Mouse (Mus musculus) liver, embryonic 11.5 days (tissue): ENCODE data around the gene Gm17606. TPM values are rescaled to one million over a fixed set of nuclear protein-coding genes. Genes with fewer than 3 reads are reported as not detected.

ENCODE experiments used
- ATAC-seq: fragments of 200-750 bp; cut with Nextera tagmentation; replicated peaks from 2 replicates; pipeline ENCODE4 v1.8.0; 2017; ENCODE audit warnings: moderate number of reproducible peaks, mild to moderate bottlenecking, moderate TSS enrichment, moderate library complexity; ENCODE audit not compliant: low FRiP score
- DNase-seq: peaks from one replicate; pipeline ENCODE4 v3.0.0-alpha.2; 2017; ENCODE audit warnings: low spot score
- H3K27ac ChIP-seq: fragments of 300-500 bp; sonication (generic); 2 replicates; pipeline ENCODE4 v1.5.1; 2014; ENCODE audit warnings: mild to moderate bottlenecking, low read depth, low read length, control low read depth
- H3K27me3 ChIP-seq: fragments of 300-500 bp; sonication (generic); replicated peaks from 2 replicates; pipeline ENCODE4 v1.6.1; 2014; ENCODE audit warnings: low read length, mixed read lengths; ENCODE audit not compliant: control insufficient read depth, insufficient read depth
- H3K36me3 ChIP-seq: fragments of 300-500 bp; sonication (generic); 2 replicates; pipeline ENCODE4 v1.6.1; 2014; ENCODE audit warnings: mild to moderate bottlenecking, low read length, moderate library complexity, mixed read lengths; ENCODE audit not compliant: control insufficient read depth, insufficient read depth
- H3K4me1 ChIP-seq: fragments of 300-500 bp; sonication (generic); replicated peaks from 2 replicates; pipeline ENCODE4 v1.6.1; 2014; ENCODE audit warnings: low read length, mixed read lengths; ENCODE audit not compliant: control insufficient read depth, insufficient read depth
- H3K4me2 ChIP-seq: fragments of 300-500 bp; sonication (generic); 2 replicates; pipeline ENCODE4 v1.6.1; 2014; ENCODE audit warnings: mild to moderate bottlenecking, control low read depth, moderate library complexity
- H3K4me3 ChIP-seq: fragments of 300-500 bp; sonication (generic); 2 replicates; pipeline ENCODE4 v1.5.1; 2014; ENCODE audit warnings: low read depth, low read length, control low read depth
- H3K9ac ChIP-seq: fragments of 300-500 bp; sonication (generic); 2 replicates; pipeline ENCODE4 v1.6.1; 2014; ENCODE audit warnings: low read depth, low read length, control low read depth
- H3K9me3 ChIP-seq: fragments of 300-500 bp; sonication (generic); 2 replicates; pipeline ENCODE4 v1.6.1; 2016; ENCODE audit warnings: low read length, inconsistent platforms, mixed read lengths; ENCODE audit not compliant: control insufficient read depth
- WGBS: fragments of 180-500 bp; shearing (Covaris S2); extraction: QIAGEN DNeasy Blood & Tissue Kit; methylation state at CpG from one replicate; pipeline ENCODE4 v1.1.7; 2014; 5-methylcytosine and 5-hydroxymethylcytosine counted together
- polyA plus RNA-seq: library from polyadenylated mRNA; unstranded; fragments of >200 nt; fragmentation: Nextera tagmentation; extraction: Ambion mirVana; gene quantifications from 2 replicates; pipeline ENCODE4 v1.2.1, GENCODE M21; 2014

The Gm17606 gene
- polyA plus RNA-seq, 1 experiment from 2014 or later: not detected

DNA sequence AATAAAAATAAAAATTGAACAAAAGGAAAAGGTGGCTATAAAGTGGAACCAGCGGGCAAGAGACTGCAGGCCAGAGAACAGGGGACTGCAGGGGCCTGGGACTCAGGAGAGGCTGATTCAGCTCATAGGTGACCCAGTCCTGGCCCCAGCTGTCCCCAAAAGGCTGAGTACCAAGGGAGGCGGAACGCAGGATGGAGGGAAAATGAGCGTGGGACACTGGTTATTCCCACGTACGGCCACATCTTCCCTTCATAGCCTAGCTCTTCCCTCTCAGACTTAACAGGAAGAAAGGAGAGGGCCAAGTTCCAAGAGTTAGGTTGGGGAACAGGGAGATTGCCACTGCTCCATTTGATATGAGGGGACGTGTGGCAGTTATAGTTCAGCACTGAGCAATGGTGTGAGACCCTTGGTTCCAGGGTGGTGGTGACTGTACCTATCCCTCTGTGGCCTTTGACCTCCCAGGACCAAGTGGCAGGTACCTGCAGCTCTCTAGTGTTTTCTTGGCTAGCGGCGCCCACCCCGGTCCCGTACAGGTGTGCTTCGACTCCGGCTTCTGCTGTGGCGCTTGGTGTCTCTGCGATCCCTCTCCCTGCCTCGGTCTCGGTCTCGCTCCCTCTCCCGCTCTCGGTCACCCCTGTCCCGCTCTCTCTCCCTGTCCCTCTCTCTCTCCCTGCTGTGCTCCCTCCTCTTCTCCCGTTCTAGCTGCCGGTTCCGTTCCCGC, 1.6 kb downstream of the Gm17606 start:
- H3K27ac ChIP-seq: no peak overlapping the region
- 0 out of 2 replicates have a peak, but pooled peaks cover 9% of the 10 kb centered on the region for H3K4me1 ChIP-seq
- peaks cover 45% of the 10 kb centered on the region for H3K36me3 ChIP-seq
- no peak overlapping the region for H3K4me3 ChIP-seq
- ATAC-seq: no peak
- no peak overlapping the region for H3K9ac ChIP-seq
- H3K9me3 ChIP-seq: no peaks in the 10 kb centered on the region
- H3K27me3 ChIP-seq: 0 out of 2 replicates have a peak, but pooled peaks cover 3% of the 10 kb centered on the region
- no peak overlapping the region for H3K4me2 ChIP-seq
- DNase-seq: peak; percentile 47
- WGBS: 85% methylated on average over 25 of the region's 25 CpGs

DNA sequence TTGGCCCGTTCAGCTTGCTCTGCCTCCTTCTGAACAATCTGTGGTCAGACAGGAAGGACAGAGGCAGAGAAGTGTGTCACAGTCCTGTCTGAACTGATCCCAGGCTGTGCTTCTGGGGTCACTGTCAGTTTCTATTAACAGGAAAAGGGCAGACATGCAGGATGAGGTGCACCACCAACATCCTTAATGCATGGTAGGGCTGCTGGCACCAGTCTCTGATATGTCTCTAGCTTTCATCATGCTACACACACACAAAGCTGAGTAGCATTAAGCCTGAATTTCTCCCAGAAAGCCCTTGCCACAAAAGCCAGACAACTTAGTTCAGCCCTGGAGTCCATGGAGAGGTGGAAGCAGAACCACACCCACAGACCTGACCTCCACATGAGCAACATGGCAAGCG, 2.3 kb downstream of the Gm17606 start:
- 91% methylated on average over 2 of the region's 2 CpGs for WGBS
- Histone ChIP-seq H3K9me3 (no peaks in the 10 kb centered on the region), H3K36me3 (peaks cover 51% of the 10 kb centered on the region)

DNA sequence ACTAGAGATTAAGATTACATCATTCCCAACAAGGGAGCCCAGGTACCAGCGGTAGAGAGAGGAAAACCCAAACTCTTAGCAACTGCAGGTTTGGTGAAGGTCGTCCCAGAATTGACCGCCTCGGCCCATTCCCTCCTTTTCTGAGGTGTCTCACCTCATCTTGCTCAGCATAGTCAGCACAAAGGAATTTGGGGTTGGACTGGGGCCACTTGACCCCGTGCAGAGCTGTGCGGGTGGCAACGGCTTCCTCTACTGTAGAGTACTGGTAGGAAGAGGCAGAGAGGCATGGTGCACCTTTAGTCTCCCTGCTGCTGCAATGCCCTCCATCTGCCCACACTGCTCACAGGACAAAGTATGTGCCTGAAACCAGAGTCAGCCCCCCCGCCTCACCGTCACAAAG, 3.5 kb downstream of the Gm17606 start:
- Histone ChIP-seq H3K9me3 (no peaks in the 10 kb centered on the region), H3K27me3 (0 out of 2 replicates have a peak, but pooled peaks cover 3% of the 10 kb centered on the region), H3K4me2 (no peak overlapping the region), H3K9ac (no peak overlapping the region), H3K27ac (no peak overlapping the region), H3K4me1 (0 out of 2 replicates have a peak, but pooled peaks cover 9% of the 10 kb centered on the region), H3K4me3 (no peak overlapping the region), H3K36me3 (peaks cover 60% of the 10 kb centered on the region)
- ATAC-seq: no peak
- whole genome bisulfite sequencing: 92% methylated on average over 9 of the region's 9 CpGs
- DNase-seq: no peak

More for the DNA sequence above, 2.3 kb downstream of the Gm17606 start:
- Histone ChIP-seq H3K27ac (no peak overlapping the region), H3K27me3 (0 out of 2 replicates have a peak, but pooled peaks cover 3% of the 10 kb centered on the region), H3K9ac (no peak overlapping the region), H3K4me3 (no peak overlapping the region), H3K4me2 (no peak overlapping the region), H3K4me1 (0 out of 2 replicates have a peak, but pooled peaks cover 9% of the 10 kb centered on the region)
- ATAC-seq: no peak
- DNase-seq: no peak

DNA sequence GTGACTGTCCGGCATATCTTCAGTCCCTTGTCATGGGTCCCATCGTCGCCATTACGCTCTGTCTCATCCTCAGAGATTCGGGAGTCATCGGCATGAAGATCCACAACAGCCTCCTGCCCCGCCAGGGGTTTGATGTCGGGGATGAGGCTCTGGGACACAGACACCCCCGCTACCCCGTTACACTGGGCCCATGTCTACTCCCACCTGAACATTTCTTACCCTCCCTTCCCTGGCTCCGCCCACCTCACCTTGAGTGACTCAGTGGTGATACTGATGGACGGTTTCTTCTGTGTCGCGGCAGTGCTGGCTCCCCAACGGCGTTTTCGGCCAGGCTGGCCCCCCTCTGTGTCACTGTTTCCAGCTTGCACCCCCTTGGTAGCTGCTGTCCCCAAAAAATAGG, 5.7 kb downstream of the Gm17606 start:
- H3K4me3 ChIP-seq: no peak overlapping the region
- 95% methylated on average over 17 of the region's 17 CpGs for WGBS
- no peaks in the 10 kb centered on the region for H3K9me3 ChIP-seq
- H3K9ac ChIP-seq: no peak overlapping the region
- no peaks in the 10 kb centered on the region for H3K27me3 ChIP-seq
- no peak for DNase-seq
- H3K4me1 ChIP-seq: peaks cover 4% of the 10 kb centered on the region
- H3K36me3 ChIP-seq: peaks cover 76% of the 10 kb centered on the region
- ATAC-seq: no peak
- no peak overlapping the region for H3K4me2 ChIP-seq
- H3K27ac ChIP-seq: no peak overlapping the region

DNA sequence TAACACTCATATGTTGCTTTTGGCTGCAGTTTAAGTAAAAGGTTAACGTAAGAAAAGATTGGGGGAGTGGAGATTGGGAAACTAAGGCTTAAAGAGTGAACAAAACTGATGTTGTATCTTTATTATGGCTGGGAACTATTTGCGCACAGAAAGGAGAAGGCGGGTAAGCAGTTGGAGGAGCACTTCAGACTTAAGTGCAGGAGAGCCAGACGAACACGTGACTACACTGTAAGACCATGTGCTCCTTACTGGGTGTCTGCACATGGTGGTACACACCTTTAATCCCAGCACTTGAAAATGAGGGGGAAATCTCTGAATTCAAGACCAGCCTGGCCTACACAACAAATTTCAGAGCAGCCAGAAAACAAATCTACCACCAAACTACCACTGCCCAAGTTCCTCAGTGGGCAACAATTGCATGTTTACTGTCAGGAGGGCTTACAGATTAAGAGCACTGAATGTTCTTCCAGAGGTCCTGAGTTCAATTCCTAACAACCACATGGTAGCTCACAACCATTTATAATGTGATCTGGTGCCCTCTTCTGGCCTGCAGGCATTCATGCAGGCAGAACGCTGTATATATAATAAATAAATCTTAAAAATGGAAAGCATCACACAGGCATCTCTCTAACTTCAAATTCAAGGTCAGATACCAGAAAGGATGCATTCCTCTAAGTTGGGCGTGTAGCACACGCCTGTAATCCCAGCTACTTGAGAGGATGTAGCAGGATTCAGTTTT, 6.3 kb downstream of the Gm17606 start:
- no peak for DNase-seq
- peaks cover 79% of the 10 kb centered on the region for H3K36me3 ChIP-seq
- H3K27ac ChIP-seq: no peak overlapping the region
- no peak overlapping the region for H3K4me2 ChIP-seq
- peaks cover 9% of the 10 kb centered on the region for H3K4me1 ChIP-seq
- no peak overlapping the region for H3K4me3 ChIP-seq
- no peaks in the 10 kb centered on the region for H3K9me3 ChIP-seq
- no peak for ATAC-seq
- H3K27me3 ChIP-seq: no peaks in the 10 kb centered on the region
- H3K9ac ChIP-seq: no peak overlapping the region
- WGBS: 94% methylated on average over 8 of the region's 8 CpGs

DNA sequence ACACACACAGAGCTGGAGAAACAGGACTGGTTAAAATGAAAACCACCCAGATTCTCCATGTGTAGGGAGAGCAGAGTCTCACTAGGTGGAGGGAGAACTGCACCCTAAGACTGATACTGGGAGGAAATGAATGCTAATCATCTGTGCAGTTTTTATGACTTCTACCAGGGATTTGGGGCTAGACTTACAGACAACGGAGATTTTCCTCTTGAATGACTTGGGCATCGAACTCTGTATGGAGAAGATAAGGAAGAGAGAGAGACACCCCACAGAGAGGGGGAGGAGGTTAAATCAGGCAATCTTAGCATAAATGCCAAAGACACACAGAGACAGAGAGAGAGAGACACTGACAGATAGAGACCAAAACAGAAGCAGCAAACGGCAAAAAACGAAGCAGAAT, 7.1 kb downstream of the Gm17606 start:
- 59% methylated on average over 4 of the region's 4 CpGs for WGBS
- H3K4me3 ChIP-seq: no peak overlapping the region
- H3K36me3 ChIP-seq: peaks cover 72% of the 10 kb centered on the region
- ATAC-seq: no peak
- DNase-seq: no peak
- no peak overlapping the region for H3K9ac ChIP-seq
- no peak overlapping the region for H3K27ac ChIP-seq
- no peaks in the 10 kb centered on the region for H3K9me3 ChIP-seq
- H3K4me1 ChIP-seq: peaks cover 17% of the 10 kb centered on the region
- no peak overlapping the region for H3K4me2 ChIP-seq
- no peaks in the 10 kb centered on the region for H3K27me3 ChIP-seq

DNA sequence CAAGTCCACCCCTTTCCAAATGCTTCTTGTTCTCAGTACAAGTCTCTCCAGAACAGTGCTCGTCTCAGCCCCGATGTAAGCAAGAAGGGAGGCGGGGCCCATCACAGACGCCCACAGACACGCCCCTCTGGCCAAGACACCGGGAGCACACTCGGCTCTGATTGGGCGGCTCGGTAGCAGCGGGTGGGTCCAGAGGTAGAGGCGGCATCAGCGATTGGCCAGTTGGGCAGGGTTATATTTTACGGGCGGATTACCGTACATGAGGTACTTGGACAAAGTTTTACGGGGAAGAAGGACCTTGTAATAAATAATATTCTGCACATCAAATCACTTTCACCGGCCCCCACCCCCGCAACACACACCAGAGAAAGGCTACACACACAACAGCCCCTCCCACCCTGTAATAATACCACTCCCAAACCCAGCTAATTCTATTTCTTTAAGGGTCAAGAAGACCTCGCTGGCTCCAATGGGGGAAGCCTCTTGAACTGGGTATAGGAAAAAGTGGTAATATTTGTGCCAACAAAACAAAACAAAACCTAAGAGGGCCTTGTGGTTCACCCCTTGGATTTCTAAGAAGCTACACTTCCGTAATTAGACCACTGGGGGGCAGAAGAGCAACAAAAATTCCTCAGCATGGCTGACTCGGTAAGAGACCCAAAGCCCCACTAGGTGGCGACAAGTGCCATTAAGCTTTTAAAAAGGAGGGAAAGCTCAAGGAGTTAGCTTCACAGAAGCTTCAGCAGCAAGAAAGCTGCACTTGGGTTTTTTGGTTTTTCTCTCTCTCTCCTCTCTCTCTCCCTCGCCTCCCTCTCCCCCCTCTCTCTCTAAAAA, 10.1 kb downstream of the Gm17606 start:
- Histone ChIP-seq H3K27ac (no peak overlapping the region), H3K4me3 (no peak overlapping the region)
- ATAC-seq: peak; percentile 44

DNA sequence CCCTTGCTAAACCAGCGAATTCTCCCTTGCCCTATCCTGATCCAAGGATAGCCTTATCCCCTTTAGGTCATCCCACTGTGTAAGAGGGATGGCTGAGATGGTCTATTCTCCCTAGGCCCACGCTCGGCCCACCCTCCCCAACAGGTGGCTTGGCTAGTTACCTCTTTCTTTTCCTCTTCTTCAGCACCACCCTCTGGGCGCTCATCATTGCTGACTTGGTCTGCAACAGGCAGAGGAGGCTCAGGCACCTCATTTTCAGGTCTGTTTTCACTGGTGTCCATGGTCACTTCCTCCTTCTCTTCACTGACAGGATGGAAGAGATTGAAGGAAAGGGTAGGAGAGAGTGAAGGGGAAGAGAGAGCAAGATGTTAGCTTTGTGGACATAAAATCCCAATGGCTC, 10.8 kb downstream of the Gm17606 start:
- ATAC-seq (no peak), DNase-seq (no peak)
- Histone ChIP-seq H3K36me3 (peaks cover 54% of the 10 kb centered on the region), H3K4me3 (peak overlapping the region; percentile 16; the same call in 1 of the 2 replicates), H3K9ac (no peak overlapping the region), H3K9me3 (no peaks in the 10 kb centered on the region), H3K27ac (no peak overlapping the region), H3K4me2 (peak overlapping the region; percentile 88; the same call in 1 of the 2 replicates), H3K27me3 (no peaks in the 10 kb centered on the region), H3K4me1 (peaks cover 27% of the 10 kb centered on the region)
- WGBS: 77% methylated on average over 4 of the region's 4 CpGs

More for the DNA sequence above, 10.1 kb downstream of the Gm17606 start:
- Histone ChIP-seq H3K36me3 (peaks cover 56% of the 10 kb centered on the region), H3K4me2 (no peak overlapping the region), H3K9ac (no peak overlapping the region), H3K27me3 (no peaks in the 10 kb centered on the region), H3K9me3 (no peaks in the 10 kb centered on the region), H3K4me1 (peaks cover 27% of the 10 kb centered on the region)
- WGBS: 63% methylated on average over 23 of the region's 23 CpGs
- peak; percentile 70 for DNase-seq
